Comparison of ENCODE assay signal across 8 mouse cellular contexts in genomic region chr7:110122289-110122564, GRCm38 (mm10). TPM values are rescaled to one million over a fixed set of nuclear protein-coding genes. Genes with fewer than 3 reads are reported as not detected.
DNase-seq lines count a peak whose midpoint lies in the region; ATAC-seq lines count a peak whose summit lies in the region.

No protein-coding gene starts in this region.

- no peaks in the 10 kb centered on the region for H3K9me3 ChIP-seq in forebrain, embryonic 14.5 days (replicated peaks; ENCODE audit: control insufficient read depth, low read length)
- H3K9me3 ChIP-seq in liver, embryonic 15.5 days (replicated peaks): no peaks in the 10 kb centered on the region

- under 1% methylated on average over 25 of the region's 27 CpGs for WGBS in forebrain, embryonic 14.5 days
- WGBS in liver, embryonic 15.5 days (ENCODE audit: insufficient replicate concordance): under 1% methylated on average over 27 of the region's 27 CpGs

- H3K4me2 ChIP-seq in forebrain, embryonic 14.5 days (ENCODE audit: low read length): peak overlapping the region; percentile 84
- H3K4me2 ChIP-seq in liver, embryonic 15.5 days: peak overlapping the region; percentile 85

- peak overlapping the region; percentile 78 for H3K9ac ChIP-seq in forebrain, embryonic 14.5 days (ENCODE audit: low read length)
- H3K9ac ChIP-seq in liver, embryonic 15.5 days: peak overlapping the region; percentile 89

- no peaks in the 10 kb centered on the region for H3K27me3 ChIP-seq in forebrain, embryonic 14.5 days (replicated peaks; ENCODE audit: control insufficient read depth, insufficient read depth, low read length)
- no peaks in the 10 kb centered on the region for H3K27me3 ChIP-seq in liver, embryonic 15.5 days

- ATAC-seq in forebrain, embryonic 14.5 days: no peak
- no peak for ATAC-seq in liver, embryonic 15.5 days (ENCODE audit: insufficient read depth)

- H3K27ac ChIP-seq in forebrain, embryonic 14.5 days (ENCODE audit: low read depth, low read length): peak overlapping the region; percentile 87
- peak overlapping the region; percentile 93 for H3K27ac ChIP-seq in liver, embryonic 15.5 days (replicated peaks)

- peak overlapping the region; percentile 97 for H3K4me3 ChIP-seq in forebrain, embryonic 14.5 days (ENCODE audit: low read depth, low read length)
- peak overlapping the region; percentile 99 for H3K4me3 ChIP-seq in liver, embryonic 15.5 days (replicated peaks)

- DNase-seq in layer of hippocampus, adult 11-12 months (ENCODE audit: low spot score): peak; percentile 46
- DNase-seq in layer of hippocampus, adult 9-10 months (ENCODE audit: low spot score): no peak
- peak; percentile 71 for DNase-seq in R1 (ENCODE audit: low read depth, low spot score)
- no peak for DNase-seq in forebrain, embryonic 14.5 days (ENCODE audit: low spot score)
- no peak for DNase-seq in urinary bladder, postnatal 10 days (ENCODE audit: low spot score)
- DNase-seq in ovary, postnatal 36 days (ENCODE audit: low spot score): no peak
- no peak for DNase-seq in layer of hippocampus, postnatal 10 days (ENCODE audit: low spot score in 2 of 2)

- 0 out of 2 replicates have a peak, but pooled peaks cover 4% of the 10 kb centered on the region for H3K4me1 ChIP-seq in forebrain, embryonic 14.5 days (ENCODE audit: control insufficient read depth, insufficient read depth, low read length)
- peaks cover 28% of the 10 kb centered on the region for H3K4me1 ChIP-seq in liver, embryonic 15.5 days (replicated peaks)

- H3K36me3 ChIP-seq in forebrain, embryonic 14.5 days (ENCODE audit: control insufficient read depth, insufficient read depth, low read length): 0 out of 2 replicates have a peak, but pooled peaks cover 3% of the 10 kb centered on the region
- peaks cover 12% of the 10 kb centered on the region for H3K36me3 ChIP-seq in liver, embryonic 15.5 days (replicated peaks)

RNA-seq across cellular contexts. Expression of gene Wee1, which starts 0.4 kb away (rescaled TPM):
- polyA plus RNA-seq in forebrain, embryonic 14.5 days (2014; fragmentation: Nextera tagmentation; extraction: Ambion mirVana): 11.7 and 13.3 TPM in 2 replicates
- 9.0 and 9.1 TPM in 2 replicates for polyA plus RNA-seq in liver, embryonic 15.5 days (2015; fragmentation: Nextera tagmentation; extraction: Ambion mirVana)
- 1 to 10 TPM; 8.4 to 8.5 TPM for total RNA-seq in layer of hippocampus, postnatal 10 days (2021)

Comparison
In these comparisons a context has a peak if more than half of its experiments do, and no peak if none do; other contexts are left out.
1. DNase-seq: peak in layer of hippocampus, adult 11-12 months (single experiment) and R1 (single experiment); none in layer of hippocampus, adult 9-10 months (single experiment), forebrain, embryonic 14.5 days (single experiment), urinary bladder, postnatal 10 days (single experiment), ovary, postnatal 36 days (single experiment) and layer of hippocampus, postnatal 10 days (0 of 2).